Mouse (Mus musculus) liver, postnatal 0 days (tissue): ENCODE measurements around the gene Chsy1. TPM values are rescaled to one million over a fixed set of nuclear protein-coding genes. Genes with fewer than 3 reads are reported as not detected.
A peak's percentile ranks its signal among the peaks of the same experiment; 100 is the strongest.

Source experiments
- ATAC-seq: fragments of 200-750 bp; cut with Nextera tagmentation; 2 replicates; pipeline ENCODE4 v1.8.0; 2017; ENCODE audit warnings: mild to moderate bottlenecking, moderate library complexity
- DNase-seq: peaks from one replicate; pipeline ENCODE4 v3.0.0-alpha.2; 2016
- H3K27ac ChIP-seq: fragments of 300-500 bp; sonication (generic); 2 replicates; pipeline ENCODE4 v1.5.1; 2014; ENCODE audit warnings: antibody characterized with exemption, moderate library complexity, mild to moderate bottlenecking, low read depth
- H3K27me3 ChIP-seq: fragments of 300-500 bp; sonication (generic); 2 replicates; pipeline ENCODE4 v1.6.1; 2014; ENCODE audit warnings: low read length, control low read depth, mixed read lengths; ENCODE audit not compliant: insufficient read depth
- H3K36me3 ChIP-seq: fragments of 300-500 bp; sonication (generic); replicated peaks from 2 replicates; pipeline ENCODE4 v1.6.1; 2014; ENCODE audit warnings: mild to moderate bottlenecking, control low read depth, low read length, moderate library complexity, mixed read lengths; ENCODE audit not compliant: insufficient read depth
- H3K4me1 ChIP-seq: fragments of 300-500 bp; sonication (generic); 2 replicates; pipeline ENCODE4 v1.6.1; 2014; ENCODE audit warnings: antibody characterized with exemption, mild to moderate bottlenecking, control low read depth; ENCODE audit not compliant: insufficient read depth
- H3K4me2 ChIP-seq: fragments of 300-500 bp; sonication (generic); 2 replicates; pipeline ENCODE4 v1.6.1; 2014; ENCODE audit warnings: low read depth, mild to moderate bottlenecking, low read length, moderate library complexity, mixed read lengths
- H3K4me3 ChIP-seq: fragments of 300-500 bp; sonication (generic); 2 replicates; pipeline ENCODE4 v1.5.1; 2014; ENCODE audit warnings: low read depth, low read length
- H3K9ac ChIP-seq: fragments of 300-500 bp; sonication (generic); replicated peaks from 2 replicates; pipeline ENCODE4 v1.6.1; 2014; ENCODE audit warnings: mild to moderate bottlenecking, moderate library complexity
- H3K9me3 ChIP-seq: fragments of 300-500 bp; sonication (generic); 2 replicates; pipeline ENCODE4 v1.6.1; 2016; ENCODE audit warnings: mild to moderate bottlenecking, control low read depth, low read length, mixed read lengths
- CTCF ChIP-seq: sonication (generic); IDR thresholded peaks from 2 replicates; pipeline ENCODE4 v1.5.1; 2016; ENCODE audit warnings: antibody characterized with exemption, low read depth
- EP300 ChIP-seq: IDR thresholded peaks from 2 replicates; pipeline ENCODE4 v1.6.1; 2016; ENCODE audit warnings: antibody characterized with exemption, low read depth, mild to moderate bottlenecking
- WGBS: fragments of 180-500 bp; shearing (Covaris S2); extraction: QIAGEN DNeasy Blood & Tissue Kit; methylation state at CpG from one replicate; pipeline ENCODE4 v1.1.7; 2014; ENCODE audit not compliant: insufficient replicate concordance; 5-methylcytosine and 5-hydroxymethylcytosine counted together
- polyA plus RNA-seq: library from polyadenylated mRNA; unstranded; fragments of >200 nt; fragmentation: Nextera tagmentation; extraction: Ambion mirVana; gene quantifications from 2 replicates; pipeline ENCODE4 v1.2.1, GENCODE M21; 2015

Chsy1 gene
- polyA plus RNA-seq = 3.9 and 5.0 TPM in 2 replicates

DNA sequence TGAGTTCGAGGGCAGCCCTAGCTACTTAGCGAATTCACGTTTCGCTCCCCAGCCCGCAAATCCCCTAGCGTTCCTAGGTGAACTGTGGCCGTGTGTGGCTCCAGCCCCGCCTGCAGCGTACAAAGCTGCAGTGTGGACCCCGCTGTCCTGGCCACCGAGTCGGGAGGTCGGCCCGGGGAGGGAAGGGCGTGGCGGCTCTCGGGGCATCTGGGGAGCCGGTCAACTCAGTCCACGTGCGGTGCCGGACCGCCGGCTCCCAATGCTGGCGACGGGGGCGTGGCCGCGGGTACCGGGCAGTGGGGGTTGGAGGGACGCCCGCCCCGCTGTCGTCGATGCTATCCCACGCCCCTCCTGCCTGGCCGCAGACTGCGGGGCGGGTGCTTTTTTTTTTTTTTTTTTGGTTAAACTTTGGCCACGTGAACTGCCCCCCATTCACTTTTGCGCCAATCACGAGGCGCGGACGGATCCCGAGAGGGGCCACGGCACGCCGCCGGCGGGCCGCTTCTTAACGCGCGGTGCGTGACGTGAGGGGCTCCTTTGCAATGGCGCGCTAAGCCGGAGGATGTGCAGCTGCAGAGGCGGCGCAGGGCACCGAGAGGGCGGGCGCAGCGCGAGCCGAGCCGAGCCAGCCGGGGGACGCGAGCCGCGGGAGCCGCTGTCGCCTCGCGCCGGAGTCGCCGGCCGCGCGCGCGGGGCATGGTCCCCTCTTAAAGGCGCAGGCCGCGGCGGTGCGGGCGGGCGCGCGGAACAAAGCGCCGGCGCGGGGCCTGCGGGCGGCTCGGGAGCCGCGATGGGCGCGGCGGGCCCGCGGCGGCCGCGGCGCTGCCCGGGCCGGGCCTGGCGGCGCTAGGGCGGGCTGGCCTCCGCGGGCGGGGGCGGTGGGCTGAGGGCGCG lies at the start of gene Chsy1:
Chsy1 (plus strand) TSS at position 555 of the 894 bp plus-strand sequence.
- peak; percentile 83 for ATAC-seq
- no peaks in the 10 kb centered on the region for H3K36me3 ChIP-seq
- peak within 1 kb of the TSS; percentile 90 for H3K4me2 ChIP-seq
- no peaks in the 10 kb centered on the region for H3K9me3 ChIP-seq
- peak within 1 kb of the TSS; percentile 88 for H3K9ac ChIP-seq
- H3K4me3 ChIP-seq = peak within 1 kb of the TSS; percentile 83
- H3K27me3 ChIP-seq = no peaks in the 10 kb centered on the region
- TF ChIP-seq EP300 = no peak
- TF ChIP-seq CTCF = no peak
- peak; percentile 89 for DNase-seq
- peaks cover 18% of the 10 kb centered on the region for H3K4me1 ChIP-seq
- under 1% methylated on average over 89 of the region's 123 CpGs for WGBS
- peak within 1 kb of the TSS; percentile 84 for H3K27ac ChIP-seq

DNA sequence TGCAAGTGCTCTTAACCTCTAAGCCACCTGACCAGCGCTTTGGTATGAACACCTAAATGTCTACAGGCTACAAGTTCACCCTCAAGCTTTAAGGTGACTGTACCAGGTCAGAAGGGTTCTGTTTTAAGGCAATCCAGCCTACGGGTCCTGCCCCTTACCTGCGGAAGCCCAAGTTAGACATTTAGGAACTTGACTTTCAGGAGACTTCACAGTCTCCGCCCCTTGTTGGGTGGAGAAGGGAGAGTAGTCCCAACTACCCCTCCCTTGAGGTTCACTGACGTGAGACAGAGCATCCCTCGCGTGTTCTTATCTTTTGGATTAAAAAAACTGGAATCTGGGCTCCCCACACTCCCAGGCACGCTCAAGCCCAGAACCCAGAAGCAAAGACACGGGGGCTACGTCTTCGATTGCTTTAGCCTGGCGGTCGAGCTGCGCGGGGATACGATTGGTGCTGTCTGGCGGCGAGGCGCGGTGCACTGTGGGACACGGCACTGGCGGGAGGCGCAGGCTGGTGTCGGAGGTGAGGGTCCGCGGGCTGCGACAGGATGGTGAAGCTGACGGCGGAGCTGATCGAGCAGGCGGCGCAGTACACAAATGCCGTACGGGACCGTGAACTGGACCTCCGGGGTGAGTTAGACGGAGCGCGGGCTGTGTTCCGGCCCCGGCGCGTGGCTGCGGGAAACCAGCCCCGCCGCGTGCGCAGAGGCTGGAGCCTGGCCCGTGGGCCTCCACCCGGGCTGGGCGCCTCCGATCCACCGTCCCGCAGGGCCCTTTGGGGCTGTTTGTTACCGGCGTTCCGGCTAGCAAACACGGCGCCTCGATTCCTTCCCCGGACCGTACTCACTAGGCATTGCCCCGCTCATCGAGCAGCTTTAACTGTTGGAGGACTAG lies 49.0 kb upstream of the Chsy1 start:
- Histone ChIP-seq H3K4me3 (peak overlapping the region; percentile 95), H3K9me3 (no peaks in the 10 kb centered on the region), H3K4me1 (peaks cover 10% of the 10 kb centered on the region; the same call in 1 of the 2 replicates), H3K9ac (peak overlapping the region; percentile 96), H3K27ac (peak overlapping the region; percentile 58), H3K36me3 (peaks cover 25% of the 10 kb centered on the region), H3K27me3 (no peaks in the 10 kb centered on the region), H3K4me2 (peak overlapping the region; percentile 71)
- under 1% methylated on average over 64 of the region's 64 CpGs for WGBS
- ATAC-seq (peak; percentile 97), DNase-seq (peak; percentile 90)
- TF ChIP-seq CTCF = no peak
- no peak; the same call in 1 of the 2 replicates for TF ChIP-seq EP300

- Histone ChIP-seq H3K27ac (peak overlapping the region; percentile 58), H3K4me3 (peak overlapping the region; percentile 95), H3K4me1 (peaks cover 10% of the 10 kb centered on the region; the same call in 1 of the 2 replicates), H3K9ac (peak overlapping the region; percentile 96), H3K36me3 (peaks cover 31% of the 10 kb centered on the region), H3K4me2 (peak overlapping the region; percentile 71), H3K9me3 (no peaks in the 10 kb centered on the region), H3K27me3 (no peaks in the 10 kb centered on the region)
- DNase-seq = no peak
- TF ChIP-seq EP300 (no peak), CTCF (no peak)
- WGBS = 2% methylated on average over 14 of the region's 14 CpGs
- ATAC-seq = no peak
Observed at GRCm38 (mm10) chr7:66061057-66061456, 48.3 kb upstream of the Chsy1 start.

GRCm38 (mm10) chr7:66076411-66076810 lies 32.9 kb upstream of the Chsy1 start:
- Histone ChIP-seq H3K4me2 (no peak overlapping the region), H3K9me3 (no peaks in the 10 kb centered on the region), H3K36me3 (peaks cover 40% of the 10 kb centered on the region), H3K27me3 (no peaks in the 10 kb centered on the region), H3K4me3 (no peak overlapping the region), H3K4me1 (peaks cover 28% of the 10 kb centered on the region), H3K27ac (no peak overlapping the region; the same call in 1 of the 2 replicates), H3K9ac (no peak overlapping the region)
- 93% methylated on average over 2 of the region's 2 CpGs for WGBS
- DNase-seq = no peak
- TF ChIP-seq EP300 (no peak), CTCF (no peak)
- no peak for ATAC-seq

DNA sequence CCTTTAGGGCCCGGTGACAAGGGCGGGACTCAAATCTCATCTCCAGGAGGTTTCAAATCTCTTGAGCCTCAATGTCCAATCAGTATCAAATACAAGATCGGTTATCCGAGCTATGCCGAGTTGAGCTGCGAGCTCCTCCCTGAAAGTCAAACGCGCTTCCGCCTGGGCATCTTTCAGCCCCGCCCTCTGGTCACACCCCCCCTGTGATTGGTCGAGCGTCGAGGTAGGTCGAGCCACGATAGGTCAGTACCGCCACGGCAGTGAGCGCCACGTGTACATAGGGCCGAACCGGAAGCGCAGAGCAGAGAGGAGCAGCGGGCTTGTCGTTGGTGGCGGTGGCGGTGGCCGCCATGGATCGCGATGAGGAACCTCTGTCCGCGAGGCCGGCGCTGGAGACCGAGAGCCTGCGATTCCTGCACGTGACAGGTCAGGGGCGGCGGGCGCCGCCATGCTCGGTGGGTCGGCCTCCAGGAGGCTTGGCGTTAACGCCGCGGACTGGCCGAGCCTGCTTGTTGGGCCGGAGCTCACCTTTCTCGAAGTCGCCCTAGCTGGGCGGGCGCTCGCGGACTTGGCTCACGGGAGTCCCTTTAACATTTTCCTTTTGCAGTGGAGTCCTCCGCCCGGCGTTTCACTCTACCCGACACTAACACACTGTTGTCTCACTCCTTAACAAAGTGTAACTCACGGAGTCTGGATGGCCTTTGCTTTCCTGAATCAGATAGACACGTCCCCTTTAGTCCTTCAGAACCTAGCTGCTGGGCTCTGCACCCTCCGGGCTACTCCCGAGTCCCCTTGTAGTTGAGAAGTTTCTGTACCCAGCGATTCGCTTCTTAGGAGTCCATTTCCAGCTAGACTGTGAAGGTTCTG lies 29.7 kb upstream of the Chsy1 start, which contains the start of gene Selenos:
Selenos (plus strand) TSS at position 286 of the 867 bp plus-strand sequence.
- Histone ChIP-seq H3K27me3 (no peaks in the 10 kb centered on the region), H3K9me3 (no peaks in the 10 kb centered on the region), H3K4me2 (peak within 1 kb of the TSS; percentile 86), H3K36me3 (peaks cover 36% of the 10 kb centered on the region), H3K4me1 (peaks cover 29% of the 10 kb centered on the region), H3K4me3 (peak within 1 kb of the TSS; percentile 78), H3K9ac (peak within 1 kb of the TSS; percentile 82), H3K27ac (peak within 1 kb of the TSS; percentile 88)
- DNase-seq (peak; percentile 97), ATAC-seq (peak; percentile 100)
- TF ChIP-seq CTCF (no peak), EP300 (0 out of 2 replicates have a peak, but pooled peaks have one; percentile 6)
- under 1% methylated on average over 64 of the region's 65 CpGs for WGBS
